Mouse (Mus musculus) lung, adult 18-20 months (tissue): ENCODE data around the gene Trabd2b.
A peak's percentile ranks its signal among the peaks of the same experiment; 100 is the strongest.

ENCODE experiments used
- DNase-seq, 2 experiments: peaks; one replicate each; pipeline ENCODE4 v3.0.0; 2022; ENCODE audit warnings: mixed read lengths in 2 of 2

Trabd2b gene

DNA sequence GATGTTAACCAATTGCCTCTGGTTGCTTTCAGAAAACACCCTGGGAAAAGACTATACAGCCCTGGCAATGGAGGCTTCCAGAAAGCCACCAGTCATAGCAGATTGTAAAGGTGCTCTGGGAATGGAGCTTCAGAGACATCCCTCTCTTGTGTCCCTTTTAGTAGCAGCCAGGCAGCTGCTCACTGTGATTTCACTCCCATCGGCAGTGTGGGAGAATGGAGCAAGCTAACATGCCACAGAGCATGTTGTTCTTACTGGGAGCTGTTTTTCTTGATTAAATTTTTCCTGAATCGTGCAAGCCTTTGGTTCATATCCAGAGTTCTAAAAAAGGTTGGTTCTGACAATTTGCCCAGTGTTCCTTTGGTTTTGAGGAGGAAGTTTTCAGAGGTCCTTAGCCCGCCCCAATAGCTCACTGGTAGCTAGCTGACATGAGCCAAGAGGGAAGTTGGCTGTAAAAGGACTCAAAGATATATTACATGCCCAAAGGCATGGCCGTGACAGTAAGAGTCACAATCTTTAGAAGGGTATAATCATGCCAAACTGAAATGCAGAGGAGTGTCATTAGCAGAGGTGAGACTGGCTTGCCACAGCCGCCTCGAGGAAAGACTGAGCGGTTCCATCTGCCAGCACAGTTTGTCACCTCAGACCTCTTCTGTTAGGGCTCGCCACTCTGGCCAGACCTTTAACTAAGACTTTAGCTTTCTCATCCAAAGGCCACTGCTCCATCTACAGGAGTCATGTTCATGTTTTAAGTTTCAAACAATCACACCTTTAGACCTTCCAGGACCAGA, 141.3 kb downstream of the Trabd2b start:
- DNase-seq, result peak; percentile 15 to 24

DNA sequence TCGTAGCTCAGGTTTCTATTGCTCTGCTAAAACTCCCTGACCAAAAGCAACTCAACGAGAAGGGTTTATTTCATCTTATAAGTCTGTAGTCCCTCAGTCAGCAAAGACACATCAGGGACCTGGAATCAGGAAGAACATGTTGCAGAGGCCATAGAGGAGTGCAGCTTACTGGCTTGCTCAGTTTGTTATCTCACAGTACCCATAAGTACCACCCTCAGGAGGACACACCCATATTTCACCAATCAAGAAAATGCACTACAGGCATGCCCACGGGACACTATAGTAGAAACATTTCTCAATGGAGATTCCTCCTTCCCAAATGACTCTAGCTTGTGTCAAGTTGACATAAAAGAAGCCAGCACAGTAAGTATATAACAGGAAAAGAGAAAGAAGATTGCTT, 143.0 kb downstream of the Trabd2b start:
- DNase-seq, result no peak

DNA sequence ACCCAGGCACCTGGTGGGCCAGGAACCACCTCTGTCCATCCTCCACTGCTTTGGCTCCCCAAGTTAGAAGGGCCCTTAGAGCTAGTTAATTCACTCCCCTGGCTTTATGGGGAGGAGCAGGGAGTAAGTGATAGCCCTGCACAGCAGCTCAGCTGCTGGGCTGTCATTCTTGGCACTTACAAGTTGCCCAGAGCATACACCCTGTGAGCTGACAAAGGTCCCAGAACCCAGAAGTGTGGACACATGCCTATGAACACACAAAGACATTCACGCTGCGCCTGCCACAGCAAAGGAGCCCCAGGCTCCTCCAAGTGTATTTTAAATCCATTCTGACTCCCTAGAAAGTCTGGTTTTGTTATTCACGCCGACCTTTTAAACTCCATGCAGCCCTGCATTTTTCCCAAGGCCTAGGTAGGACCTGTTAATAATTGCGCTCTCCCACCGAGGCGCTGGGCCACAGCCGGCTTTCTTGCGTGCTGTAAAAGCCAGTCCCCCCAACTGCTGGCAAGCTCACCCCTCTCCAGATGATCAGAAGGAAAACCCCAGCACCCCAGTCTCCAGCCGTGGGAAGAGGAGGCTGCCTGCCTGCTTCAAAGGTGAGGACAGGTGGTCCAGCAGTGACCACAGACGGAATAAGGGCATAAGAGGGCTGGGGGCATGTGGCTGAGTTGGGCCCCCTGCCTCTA, 144.1 kb downstream of the Trabd2b start:
- no peak for DNase-seq

DNA sequence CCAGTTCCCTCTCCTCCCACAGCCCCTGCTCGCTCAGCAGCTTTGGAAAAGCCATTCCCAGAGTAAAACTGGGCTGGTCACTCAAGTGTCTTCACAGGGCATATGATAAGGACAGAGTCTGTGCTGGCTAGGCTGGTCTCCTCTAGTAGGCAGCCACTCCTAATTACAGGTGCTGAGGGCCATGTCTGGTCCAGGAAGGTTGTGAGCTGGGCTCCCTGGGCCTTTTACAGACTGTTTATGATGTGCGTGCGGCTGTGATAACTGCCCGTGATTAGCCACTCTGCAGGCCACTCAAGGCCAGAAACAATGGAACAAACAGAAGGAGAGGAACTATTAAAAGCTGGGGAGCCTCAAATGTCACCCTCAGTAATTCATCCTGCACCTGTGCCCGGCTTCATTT, 150.4 kb downstream of the Trabd2b start:
- no peak for DNase-seq

DNA sequence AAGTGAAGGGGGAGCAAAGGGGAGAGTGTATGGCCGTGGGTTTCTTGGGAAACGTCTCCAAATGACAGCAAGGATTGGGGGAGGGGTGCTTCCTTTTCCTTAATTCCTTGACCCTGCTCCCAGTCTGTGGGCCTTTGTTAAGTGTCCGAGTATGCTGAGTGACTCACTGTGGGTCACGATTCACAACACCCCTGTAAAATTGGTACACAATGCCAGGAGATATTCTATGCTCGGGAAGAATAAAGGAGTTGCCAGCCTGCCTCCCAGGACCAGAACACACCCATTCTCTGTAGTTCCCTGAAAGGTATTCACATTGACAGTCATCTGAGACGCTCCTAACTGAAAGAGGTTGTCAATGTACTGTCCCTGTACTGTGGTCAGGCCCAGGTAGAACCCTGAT, 151.2 kb downstream of the Trabd2b start:
- no peak for DNase-seq

DNA sequence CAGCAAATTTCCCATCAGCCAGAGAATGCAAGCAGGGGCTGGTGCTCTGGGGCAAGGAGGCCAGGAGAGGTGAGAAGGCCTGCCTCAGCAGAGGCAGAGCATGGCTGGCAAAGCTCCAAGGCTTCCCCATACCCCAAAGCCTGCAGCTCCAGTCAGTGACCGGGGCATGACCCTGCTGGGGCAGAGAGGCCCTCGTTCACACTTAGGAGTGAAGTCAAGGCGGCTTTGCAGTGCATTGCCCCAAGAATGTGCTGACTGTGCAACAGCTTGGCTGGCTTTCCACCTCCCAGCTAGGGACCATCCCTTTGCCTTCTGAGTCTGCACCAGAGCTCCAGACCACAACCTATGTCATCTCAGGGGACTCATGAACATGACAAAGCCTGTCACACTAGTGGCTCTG, 152.0 kb downstream of the Trabd2b start:
- no peak for DNase-seq

DNA sequence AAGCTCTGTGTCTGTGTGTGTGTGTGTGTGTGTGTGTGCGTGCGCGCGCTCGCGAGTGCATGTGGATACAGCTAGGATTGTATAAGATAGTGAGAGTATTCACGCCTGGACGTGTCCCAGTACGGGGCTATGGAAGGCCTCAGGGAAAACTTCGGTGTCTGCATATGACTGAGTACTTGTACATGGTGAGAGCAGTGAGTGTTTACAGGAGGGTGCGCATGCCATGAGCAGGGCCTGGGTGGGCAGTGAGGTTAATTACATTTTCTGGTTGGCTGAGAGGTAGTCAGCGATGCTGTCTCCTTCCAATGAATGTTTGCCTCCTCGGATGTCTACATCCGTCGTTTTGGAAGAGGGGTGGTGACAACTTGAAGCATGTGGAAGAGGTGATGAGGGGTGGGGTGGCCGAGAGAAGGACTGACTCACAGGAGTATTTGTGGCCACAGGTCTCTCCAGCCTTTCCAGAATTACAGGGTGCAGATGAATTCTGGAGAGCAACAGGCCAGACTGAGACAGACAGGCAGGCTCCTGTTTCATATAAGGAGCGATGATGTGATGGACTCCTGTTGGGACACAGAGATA, 154.2 kb downstream of the Trabd2b start:
- no peak for DNase-seq

DNA sequence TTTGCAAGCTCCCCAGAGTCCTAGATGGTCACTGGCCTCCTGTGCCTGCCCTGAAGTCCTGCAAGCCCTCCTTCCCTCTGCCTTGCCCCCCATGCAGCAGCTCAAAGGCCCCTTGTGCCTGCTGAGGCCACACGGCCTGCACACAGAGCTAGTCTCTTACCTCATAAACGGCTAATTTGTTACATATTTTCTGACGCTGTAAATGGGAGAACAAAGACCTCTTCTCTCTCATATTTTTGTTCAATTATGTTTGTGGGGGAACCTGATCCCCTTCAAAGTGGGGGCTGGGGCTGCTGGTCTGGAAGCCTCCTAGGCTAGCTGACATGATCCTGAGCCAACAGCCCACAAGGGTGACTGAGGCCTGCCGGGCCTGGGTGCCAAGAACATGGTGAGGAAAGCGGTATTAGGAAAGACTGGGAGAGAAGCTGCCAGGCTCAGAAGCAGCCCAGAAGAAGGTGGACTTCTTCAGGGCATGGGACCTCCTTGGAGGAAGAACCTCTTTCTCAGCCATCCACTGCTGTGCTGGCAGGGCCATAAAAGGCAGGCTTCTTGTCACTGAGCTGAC, 157.7 kb downstream of the Trabd2b start:
- DNase-seq, result peak in 1 of 2 experiments; percentile 10

DNA sequence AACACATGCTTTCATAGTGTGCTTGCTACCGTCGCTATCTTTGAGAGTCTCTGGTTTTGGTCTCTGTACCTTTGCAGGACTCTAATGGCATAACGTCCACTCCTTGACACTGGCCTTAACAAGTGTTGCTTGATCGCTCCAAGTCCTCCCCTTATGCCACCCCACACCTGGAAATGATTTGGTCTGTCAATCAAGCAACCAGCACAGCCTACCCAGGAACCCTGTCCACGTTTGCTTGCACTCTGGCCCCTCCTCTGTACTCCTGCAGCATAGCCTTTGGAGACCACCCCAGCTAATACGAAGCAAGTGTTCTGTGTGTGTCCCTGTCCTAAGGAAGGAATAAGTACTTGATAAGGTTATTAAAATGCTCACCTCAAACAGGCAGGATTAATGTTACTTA, 161.1 kb downstream of the Trabd2b start:
- no peak for DNase-seq

DNA sequence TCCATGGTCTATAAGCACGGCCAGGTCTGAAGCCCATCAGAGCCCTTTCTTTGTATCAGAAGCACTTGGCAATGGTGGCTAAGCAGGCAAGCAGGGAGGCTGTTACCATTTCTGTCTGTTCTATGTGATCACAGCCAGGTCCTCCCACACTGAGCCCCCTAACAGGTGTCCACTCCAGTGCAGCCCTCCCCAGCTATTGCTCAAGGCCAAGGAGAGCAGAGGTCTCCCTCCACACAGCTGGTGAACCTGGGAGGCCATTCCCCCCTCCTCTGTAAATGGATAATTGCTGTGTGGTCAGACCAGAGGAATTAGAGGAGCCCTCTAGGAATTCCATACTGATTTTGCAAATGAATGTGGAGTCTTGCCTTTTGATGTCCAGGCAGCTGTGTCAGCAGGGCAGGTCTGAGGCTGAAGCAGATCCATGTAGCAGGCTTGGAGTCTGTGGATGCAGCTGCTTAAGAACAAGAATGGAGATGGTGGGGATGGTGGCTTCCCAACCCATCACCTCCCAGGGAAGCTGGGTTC, 161.6 kb downstream of the Trabd2b start:
- no peak for DNase-seq

DNA sequence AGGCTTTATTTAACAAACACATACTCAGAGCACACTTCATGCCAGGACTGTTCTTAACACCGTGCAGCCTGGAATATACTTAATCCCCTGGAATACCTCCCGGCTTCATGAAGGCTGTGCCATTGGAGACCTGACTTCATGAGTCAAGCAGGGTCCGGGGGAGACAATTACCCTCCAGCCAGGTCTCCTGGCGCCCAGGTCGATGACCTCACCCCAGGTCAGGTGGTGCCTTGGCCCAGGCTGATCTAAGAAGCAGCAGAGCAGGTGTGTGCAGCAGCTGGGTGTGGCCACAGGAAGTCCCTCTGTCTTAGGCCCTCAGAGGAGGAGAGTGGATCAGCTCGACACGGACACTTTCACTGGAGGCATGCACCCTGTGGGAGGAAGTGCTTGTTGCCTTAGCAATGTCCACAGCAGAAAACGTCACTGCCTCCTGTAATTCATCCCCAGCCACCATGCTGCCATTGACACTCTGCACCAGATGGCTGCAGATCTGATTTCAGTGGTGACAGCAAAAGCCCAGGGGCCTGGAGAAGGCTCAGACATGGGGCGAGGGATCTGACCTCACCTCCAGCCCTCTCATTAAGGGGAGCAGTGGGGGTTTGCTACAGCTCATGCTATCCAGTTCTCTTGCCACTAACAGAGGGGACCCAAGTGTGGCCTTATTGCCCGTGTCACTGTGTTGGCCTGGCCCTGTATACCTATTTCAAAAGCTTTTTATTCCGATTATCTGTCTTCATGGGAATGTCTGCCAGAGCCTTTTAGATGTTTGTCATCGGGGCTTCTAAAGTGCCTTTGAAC, 171.8 kb downstream of the Trabd2b start:
- peak in 1 of 2 experiments; percentile 30 for DNase-seq

DNA sequence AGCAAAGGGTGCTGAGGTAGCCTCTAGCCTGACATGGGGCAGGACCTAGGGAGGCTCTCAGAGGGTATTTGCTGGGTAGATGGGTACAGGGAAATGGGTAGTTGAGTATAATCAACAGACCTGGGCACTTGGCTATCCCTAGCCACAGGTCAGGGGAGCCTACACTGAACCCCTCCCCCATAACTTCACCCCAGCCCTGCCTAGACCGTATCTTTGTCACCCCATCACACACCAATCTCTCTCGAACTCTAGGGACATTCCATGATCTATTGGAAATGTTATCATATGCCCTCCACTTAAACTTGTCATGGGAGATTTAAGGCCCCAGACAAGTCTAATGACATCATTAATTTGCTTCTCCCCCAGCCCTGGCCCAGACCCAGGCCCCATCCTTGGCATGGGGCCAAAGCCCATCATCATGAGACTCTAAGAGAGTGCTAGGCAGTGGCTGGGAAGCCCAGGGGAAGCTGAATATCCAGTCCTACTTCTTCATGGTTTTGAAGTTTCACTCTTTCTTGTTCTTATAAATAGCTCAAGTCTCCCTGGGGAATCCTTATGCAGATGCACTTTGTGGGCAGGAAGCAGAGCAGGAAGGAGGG, 177.1 kb downstream of the Trabd2b start:
- no peak for DNase-seq

DNA sequence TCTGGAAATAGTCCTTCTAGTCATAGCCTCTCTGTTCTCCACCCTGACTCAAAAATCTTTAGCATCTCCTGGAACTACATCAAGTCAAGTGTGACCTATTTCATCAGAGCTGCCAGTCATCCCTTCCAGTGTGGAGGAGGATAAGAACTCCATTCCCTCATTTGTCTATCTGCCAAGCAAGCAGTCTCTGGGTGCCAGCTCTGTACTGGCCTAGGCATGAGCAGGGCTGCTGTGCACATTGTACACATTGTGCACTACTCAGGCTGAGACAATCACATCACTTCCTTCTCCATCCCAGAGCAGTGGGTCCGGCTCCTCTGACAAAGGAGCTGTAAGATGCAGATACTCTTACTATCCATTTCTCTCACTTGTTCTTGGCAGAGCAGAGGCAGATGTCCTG, 178.2 kb downstream of the Trabd2b start:
- peak in 1 of 2 experiments; percentile 19 for DNase-seq

DNA sequence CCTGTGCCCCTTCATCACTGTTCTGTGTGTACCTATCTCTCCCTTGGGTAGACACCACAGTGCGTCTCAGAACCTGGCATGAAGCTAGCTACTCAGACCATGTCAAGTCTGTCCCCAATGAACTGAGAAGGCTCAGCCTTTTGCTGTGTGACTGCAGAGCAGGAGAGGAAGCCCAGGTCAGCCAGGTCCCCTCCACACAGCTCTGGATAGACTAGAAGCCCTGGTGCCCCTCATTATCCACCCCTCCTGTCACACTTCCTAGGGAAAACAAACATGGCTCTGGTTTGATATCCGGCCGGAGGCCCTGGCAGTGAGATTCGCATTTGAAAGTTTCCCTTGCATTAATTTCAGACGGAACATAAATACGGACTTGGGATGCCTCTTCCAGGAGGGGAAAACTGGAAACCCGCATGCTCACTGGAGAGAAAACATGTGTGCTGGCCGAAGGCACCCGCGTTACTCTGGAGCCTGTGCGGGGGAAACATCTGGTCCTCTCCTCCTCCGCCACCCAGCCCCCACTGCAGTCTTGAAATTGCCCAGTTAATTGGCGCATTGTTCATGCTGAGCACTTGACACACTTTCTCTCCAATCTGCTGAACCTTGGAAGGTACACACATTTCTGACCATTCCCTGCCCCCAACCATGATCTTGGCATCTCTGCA, 187.2 kb downstream of the Trabd2b start:
- no peak for DNase-seq

DNA sequence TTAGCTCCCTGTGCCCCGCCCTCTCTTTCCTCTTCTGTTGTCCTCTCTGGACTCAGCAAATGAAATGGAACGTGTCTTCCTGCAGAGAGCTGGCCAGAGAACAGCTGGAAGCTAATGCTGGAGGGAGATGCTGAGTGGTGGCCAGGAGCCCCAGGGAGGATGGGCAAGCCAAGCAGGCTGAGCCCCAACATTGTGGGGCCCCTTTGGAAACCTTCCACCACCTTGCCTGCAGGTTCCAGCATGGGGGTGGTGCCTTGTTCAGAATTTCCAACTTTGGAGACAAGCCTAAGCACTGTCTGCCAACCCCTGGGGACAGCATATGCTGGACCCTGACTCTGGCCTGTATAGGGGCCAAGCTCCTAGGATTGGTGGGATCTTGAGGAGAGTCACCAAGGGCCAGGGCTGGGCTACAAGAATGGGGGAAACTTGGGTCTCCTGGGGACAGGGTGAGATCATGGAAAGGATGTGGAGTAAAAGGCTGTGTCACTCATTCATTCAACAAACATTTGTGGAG, 188.7 kb downstream of the Trabd2b start:
- no peak for DNase-seq

DNA sequence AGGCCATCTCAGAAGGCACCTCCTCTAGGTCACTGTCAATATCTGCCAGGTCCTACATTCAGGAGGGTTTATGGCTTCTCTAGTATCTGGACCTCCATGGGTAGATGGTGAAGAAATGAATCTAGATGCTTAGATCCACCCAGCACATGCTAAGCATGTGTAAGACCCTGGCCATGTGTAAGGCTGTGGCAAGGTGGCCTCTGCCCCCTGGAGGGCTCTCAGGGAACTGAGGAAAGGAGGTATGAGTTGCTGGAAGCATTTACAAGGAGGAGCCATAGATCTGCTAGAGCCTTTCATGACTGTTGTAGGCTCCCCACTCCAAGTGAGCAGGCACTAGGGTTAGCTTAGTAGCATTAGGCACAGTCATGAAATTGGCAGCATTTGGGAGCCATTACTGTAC, 192.6 kb downstream of the Trabd2b start:
- DNase-seq, result no peak

DNA sequence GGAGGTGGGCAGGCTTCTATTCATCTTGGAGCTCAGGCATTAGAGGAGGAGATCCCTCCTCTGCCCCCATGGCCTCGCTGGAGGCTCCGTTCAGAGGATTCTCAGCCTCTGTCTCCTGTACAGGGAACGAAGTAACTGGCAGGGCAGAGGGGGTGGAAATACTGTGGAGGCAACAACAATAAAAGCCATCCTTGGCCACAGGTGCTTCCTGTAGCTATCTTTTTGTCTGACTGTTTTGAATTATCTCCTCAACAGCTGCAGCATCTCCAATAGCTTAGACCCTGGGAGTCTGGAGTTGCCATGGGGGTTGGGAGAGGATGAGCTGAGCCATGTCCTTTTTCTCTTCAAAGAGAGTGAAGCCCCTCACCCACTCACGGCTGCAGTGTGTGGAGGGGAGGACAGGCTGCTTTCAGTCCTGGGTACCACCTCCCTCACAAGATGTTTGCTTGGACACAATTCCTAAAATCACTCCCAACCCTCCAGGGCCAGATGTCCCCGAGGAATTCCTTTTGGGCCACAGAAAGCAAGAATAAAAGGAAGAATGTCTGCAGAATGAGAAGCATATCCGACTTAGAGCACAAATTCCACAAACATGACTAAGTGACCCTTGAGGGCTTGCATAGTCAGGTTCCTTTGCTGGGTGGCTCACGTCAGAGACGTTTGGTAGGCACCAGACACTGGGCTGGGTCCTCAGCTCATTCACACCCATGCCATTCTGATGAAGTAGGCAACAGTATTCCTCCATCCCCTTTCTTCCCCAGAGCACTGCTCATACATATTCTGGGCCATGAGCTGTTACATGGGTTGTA, 194.9 kb downstream of the Trabd2b start:
- no peak for DNase-seq

DNA sequence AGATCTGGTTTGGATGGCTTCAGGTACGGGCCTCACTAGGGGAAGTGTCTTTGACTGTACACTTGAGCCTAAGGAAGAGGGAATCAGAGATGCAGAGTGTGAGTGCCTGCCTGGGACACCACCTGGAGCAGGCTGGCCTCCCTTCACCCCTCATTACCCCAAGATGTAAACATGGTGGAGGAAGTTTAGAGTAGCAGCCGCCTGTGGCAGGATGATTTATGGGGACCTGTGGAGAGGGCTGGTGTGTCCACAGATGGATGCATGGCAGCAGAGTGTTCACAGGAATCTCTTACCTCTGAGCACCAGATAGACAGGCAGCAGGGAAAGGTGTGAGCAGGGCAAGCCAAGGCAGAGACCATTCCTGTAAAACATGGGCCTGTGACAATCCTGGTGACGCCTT, 199.1 kb downstream of the Trabd2b start:
- no peak for DNase-seq

DNA sequence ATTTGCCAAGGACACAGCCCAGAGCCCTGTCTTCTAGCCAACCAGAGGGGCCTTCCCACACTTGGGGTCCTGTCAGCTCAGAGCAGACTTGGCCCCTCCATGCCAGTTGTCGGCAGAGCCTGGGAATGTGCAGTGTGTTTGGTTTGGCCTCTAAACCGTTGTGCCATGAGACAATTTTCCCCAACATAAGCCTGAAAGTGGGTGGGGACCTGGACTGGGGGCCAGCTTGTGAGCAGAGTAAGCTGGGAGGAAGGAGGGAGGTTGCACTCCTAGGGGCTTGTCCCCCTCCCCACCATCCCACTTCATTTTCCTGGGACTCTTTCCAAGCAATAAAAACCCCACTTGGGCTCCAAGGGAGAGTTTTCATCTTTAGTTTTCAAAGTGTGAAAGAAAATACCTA, 201.3 kb downstream of the Trabd2b start:
- DNase-seq, result no peak

DNA sequence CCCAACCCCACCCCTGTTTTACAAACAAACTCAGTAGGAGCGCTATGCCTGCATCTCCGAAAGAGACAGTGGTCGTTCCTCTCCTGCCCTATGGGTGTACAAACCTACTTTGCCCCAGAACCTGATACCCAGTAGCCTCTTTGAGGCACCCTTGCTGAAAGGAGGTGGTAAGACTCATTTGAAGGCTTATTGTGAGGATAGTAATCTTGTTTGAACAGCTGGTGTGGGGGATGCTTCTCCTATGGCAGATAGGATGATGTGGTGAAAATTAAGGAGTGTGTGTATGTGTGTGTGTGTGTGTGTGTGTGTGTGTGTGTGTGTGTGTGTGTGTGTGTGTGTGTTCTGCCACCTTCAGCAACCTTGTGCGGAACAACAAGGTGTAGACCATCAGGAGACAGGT, 202.8 kb downstream of the Trabd2b start:
- no peak for DNase-seq
